Mouse (Mus musculus) R1 (cell line): ENCODE data around the gene Rhoc.

Source experiments
- DNase-seq: peaks from one replicate; pipeline ENCODE4 v3.0.0-alpha.2; 2018; ENCODE audit warnings: low read depth, low spot score

Rhoc gene

DNA sequence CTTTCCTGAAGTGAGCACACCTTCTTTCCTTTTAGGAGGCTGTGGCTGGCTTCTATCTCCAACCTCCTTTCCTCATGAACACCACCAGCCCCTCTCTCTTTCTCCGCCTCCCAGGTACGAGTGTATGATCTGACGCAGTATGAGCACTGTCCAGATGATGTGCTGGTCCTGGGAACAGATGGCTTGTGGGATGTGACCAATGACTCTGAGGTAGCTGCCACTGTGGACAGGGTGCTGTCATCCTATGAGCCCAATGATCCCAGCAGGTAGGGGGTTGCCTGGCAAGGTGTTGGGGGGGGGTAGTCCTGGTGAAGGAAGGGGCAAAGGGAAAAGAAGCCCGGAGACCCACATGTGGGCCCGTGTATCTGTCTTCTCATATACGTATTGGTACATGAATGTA, 2.9 kb upstream of the Rhoc start:
- no peak for DNase-seq

DNA sequence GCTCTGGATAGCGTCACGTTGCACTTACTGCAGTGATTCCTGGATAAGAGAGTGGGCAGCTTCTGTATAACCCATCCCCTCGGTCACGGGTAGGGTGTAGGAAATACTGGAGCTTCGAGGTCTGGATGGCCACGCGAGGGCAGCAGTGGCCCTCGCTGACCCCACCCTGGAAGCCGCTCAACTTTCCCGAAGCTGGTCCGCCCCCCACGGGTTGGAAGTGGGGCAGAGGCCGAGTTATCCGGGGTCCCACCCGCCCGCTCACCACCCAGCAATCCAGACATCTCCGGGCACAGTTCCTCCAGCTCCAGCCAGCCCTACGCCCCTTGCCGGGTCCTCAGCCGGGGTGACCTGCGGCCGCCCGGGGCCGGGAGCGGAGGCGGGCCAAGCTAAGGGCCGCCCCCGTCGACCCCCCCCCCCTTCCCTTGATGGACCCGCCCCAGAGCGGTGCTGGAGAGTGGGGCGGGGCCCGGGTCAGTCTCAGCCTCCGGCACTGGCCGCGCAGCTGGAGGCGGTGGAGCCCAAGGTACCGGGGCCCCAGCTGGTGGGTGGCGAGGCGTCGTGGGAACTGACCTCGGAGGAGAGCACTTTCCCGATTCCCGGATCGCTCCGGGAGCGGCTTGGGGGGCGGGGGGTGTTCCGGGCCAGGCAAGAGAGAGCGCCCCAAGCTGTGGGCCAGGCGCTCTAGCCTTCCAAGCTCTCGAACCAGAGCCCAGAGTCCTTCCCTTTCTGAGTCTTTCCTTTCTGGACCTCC, 561 bp downstream of the Rhoc start:
- DNase-seq, result peak; percentile 61

DNA sequence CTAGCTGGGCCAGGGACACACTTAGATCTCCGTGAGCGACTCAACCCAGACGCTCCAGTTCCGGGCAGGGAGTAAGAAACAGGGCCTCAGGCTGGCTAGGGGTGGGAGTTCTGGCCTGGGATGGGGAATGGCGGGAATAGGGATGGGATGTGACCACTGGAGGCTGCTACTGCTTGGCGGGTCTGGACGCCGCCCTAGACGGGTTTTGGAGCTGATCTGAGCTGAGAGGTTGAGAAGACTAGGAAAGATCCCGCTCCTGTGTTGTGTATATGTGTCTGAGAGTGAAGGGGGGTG, 1.1 kb downstream of the Rhoc start:
- DNase-seq, result no peak

DNA sequence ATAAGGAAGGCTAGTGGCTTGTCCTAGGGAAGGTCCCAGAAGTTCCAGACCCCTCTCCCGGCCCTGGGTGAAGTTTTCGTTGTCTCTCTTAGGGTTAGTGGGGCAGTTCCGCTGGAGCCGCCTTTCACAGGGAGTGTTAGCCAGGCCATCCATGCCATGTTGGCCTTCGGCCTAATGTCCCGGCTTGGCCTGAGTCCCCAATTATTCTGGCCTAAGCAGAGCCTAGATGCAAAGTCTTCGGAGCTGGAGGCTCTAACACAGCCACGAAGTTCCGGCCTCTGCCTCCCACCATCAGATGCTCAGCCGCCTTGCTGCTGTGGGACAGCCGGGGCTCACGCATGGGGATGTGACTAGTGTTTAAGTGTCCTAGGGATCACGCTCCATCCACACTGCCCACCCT, 1.6 kb downstream of the Rhoc start:
- no peak for DNase-seq

DNA sequence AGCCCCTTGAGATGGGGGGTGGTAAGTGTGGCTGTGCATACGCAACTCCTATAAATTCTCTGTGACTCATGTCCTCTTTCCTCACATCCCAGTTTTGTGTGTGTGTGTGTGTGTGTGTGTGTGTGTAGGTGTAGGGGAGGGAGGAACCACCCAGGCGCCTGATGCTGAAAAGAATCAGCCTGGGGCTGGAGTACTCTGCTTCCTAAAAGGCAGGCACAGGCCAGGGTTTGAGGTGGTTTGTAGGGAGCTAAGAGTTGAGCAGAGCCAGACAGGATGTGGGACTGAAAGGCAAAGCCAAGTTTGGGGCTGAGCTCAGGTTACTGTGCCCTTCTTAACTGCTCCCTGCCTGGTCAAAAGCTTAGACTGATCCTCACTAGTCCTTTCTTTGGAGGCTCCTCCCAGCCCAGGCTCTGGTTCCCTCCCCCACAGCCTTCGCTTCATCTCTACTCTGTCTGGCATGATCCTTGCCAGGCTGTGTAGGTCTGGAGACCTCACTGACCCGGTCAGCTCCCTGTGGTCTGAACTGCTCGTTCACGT, 2.3 kb downstream of the Rhoc start:
- DNase-seq, result peak; percentile 65

DNA sequence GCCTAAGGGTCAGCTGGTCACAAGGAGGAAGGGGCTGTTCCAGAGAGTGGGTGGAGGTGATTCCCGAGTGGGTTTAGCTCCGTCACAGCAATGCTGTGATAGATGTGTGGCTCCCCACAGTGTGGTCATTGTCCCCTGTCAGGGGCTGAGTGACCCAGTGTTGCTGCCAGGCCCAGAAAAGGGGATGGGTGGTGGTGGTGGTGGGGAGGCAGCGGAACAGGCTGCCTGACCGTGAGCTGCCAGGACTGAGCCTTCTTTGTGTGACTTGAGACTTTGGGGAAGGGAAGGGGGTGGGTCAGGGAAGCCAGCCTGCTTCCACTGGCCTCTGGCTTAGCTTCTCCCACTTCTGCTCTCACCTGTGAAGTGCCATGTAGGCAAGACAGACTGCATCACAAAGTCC, 2.8 kb downstream of the Rhoc start:
- DNase-seq, result no peak

DNA sequence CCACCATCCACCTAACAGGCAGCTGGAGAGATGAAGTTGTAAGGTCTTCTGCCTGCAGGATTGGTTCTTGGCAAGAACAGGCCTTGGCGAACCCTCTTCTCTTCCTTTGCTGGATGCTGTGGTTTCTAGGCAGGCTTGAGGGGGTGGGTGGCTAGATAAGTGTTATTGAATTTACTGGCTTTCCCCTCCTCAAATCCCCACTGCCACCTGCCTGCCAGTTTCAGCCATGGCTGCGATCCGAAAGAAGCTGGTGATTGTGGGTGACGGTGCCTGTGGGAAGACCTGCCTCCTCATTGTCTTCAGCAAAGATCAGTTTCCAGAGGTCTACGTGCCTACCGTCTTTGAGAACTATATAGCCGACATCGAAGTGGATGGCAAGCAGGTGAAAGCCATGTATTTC, 3.5 kb downstream of the Rhoc start:
- no peak for DNase-seq

DNA sequence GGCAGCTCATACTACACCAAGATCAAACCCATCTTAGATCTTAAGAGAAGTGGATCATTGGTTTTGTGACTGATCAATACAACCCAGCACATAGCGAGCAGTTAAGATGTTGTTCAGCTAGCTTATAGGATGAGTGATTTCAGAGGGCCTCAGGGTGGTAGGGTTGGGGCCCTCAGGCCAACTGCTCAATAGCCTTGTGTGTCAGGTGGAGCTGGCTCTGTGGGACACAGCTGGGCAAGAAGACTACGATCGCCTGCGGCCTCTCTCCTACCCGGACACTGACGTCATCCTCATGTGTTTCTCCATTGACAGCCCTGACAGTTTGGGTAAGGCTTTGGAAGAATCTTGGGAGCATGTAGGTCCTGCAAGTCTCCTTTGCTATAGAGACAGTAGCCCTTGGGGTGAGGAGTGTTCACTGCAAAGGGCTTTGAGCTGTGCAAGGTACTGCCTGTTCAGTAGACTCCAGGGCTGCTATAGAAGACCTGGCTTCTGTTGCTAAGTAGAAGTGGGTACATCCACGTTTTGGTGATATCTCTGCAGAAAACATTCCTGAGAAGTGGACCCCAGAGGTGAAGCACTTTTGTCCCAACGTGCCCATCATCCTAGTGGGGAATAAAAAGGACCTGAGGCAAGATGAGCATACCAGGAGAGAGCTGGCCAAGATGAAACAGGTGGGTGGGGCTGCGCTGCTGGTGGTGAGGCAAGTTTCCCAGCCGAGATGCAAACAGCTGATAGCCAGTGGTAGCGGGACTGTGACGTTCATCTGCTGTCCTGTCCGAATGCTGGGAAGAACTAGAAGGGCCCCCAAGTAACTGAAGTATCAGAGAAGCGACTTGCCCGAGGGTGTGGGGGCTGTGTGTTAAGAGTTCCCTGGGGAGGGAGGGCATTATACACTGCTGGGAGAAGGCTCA, 4.4 kb downstream of the Rhoc start:
- DNase-seq, result no peak

DNA sequence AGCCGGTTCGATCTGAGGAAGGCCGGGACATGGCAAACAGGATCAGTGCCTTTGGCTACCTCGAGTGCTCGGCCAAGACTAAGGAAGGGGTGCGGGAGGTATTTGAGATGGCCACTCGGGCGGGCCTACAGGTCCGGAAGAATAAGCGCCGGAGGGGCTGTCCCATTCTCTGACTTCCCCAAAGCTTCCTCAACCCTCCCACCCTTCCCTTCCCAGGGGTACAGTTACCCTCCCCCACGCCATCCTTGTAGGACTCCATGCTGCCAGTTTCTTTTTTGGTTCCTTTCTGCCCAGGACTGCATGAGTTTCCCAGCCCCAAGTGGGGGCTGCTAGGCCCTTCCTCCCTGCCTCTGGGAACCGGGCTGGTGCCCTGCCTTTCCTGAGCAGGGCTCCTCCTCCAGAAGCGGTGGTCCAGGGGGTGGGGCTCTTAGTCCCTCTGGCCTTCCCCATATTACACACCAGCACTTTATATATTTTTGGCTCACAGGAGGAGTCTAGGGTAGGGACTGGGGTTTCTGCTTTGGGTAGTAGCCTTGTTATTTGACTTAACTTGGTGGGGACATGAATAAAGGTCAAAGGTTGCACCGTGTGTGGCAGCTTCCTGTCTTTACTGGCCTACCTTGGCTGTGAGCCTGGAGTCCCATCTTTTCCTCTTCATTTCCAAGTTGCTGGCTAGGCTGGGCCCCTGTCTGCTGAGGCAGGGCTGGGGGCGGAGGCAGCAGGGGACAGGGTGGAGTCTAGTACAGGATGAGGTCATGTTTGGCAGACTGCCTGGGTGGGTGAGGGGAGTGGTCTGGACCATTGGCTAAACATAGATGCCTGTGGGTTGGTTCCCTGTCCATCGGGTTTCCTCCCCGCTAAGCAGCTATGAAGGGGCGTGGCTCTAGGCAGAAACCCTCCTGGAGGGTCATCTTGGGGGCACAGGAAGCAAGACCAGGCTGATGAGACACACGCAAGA, 6.0 kb downstream of the Rhoc start:
- DNase-seq, result peak; percentile 98

DNA sequence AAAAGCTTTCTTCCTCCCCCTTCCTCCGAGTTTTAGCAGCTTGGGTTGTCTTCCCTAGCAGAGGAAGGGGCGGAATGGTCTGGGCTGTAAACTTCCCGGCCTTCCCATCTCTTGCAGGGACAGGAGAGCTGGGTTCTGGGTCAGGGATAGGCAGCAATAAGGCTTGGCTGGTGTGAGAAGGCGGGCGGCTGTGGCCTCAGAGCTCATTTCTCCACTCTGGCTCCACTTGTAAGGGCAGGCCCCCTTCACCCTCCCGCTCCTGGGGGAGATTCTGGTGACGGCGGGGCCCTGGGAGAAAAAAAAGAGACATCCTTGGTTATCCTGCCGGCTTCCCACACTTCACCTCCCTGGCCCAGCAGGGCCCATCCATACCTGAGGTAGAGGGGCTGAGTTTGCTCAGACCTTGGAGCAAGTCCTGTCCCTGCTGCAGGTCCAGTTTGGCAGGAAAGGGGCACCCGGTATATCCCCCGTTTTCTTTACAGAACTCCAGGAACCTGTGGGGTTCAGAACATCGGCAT, 6.8 kb downstream of the Rhoc start:
- no peak for DNase-seq

DNA sequence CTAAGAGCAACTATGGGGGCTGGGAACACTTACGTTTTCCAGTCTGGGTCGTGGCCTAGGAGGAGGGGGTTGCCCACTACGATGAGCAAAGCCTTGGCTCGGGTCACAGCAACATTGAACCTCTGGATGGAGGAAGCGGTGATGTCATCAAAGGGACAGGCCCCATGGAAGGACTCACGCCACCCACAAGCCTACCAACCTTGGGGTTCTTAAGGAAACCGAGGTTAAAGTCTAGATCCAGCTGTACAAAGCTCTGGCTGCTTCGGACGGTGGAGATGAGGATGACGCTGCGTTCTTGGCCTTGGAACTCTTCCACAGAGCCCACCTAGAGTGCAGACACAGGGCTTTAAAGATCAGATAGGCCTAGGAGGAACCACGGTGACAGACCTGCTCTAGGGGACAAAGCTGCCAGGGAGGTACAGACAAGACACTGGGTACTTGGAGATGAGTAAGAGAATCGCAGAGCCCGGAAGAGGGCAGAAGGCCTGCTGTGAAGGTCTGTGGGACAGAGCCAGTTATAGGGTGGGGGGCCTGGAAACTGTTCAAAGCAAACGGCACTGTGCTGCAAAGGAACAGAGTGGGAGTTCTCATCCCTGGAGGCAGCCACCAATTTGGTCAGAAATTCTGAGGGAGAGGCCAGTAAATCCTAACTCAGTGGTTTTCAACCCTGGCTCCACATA, 7.6 kb downstream of the Rhoc start:
- no peak for DNase-seq

DNA sequence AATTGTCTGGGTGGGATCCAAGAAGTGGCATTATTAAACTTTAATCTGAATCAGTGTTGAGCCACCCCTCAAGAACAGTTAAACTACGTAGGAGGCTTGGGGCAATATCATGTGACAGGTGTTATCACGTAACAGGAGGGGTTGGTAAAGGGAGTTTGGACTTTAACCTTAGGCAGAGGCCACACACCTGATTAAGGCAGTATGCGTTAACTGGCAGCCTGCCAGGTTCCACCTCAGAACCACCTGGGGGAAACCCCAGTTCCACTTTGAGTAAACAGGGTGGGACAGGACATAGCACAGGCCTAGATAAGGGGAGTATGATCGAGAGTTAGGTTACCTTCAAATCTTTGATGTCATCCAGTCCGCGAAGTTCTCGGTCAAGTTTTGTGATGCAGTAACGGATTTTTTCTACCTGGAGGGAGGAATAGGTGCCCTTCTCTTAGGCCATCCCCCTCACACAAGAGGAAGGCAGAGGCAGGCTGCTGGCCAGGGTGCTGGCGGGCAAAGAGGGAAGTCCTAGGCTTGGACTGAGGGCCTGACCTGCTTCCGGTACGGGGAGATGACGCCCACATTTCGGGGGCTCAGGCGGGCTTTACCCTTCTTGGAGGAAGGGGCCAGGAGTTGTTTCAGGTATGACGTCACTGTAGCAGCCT, 8.4 kb downstream of the Rhoc start:
- peak; percentile 57 for DNase-seq

DNA sequence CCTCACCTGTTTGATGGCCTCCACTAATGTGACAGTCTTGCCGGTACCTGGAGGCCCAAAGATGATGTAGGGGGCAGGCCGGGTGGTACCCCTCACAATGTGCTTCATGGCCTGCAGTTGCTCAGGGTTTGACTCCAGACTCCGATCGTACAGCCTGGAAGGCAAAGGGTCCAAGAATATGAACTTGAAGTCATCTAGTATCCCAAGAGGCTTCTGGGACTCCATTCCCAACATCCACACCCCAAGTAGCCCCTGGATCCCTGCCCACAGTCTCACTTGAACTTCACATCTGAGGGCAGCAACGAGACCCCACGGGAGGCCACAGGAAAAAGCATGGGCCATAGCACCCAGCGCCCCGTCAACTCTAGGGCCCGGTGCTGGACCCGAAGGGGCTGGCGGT, 12.5 kb downstream of the Rhoc start:
- no peak for DNase-seq

DNA sequence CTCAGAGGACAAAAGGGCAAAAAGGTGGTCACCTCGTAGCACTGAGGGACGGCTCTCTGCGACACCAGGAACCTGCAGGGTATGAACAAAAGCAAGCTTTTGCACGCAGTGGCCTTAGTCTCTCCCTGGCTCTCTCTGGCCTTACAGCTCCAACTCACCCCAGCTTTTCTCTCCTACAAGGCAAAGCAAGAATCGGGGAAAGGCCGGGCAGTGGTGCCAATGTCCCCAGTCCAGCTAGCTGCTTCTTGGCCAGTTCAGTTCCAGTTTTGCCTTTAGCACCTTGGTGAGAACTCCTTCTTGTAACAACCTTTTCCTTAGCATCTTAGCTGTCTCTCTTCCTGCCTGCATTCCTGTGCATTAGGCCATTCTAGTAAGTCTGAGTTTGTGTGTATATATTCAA, 13.3 kb downstream of the Rhoc start:
- no peak for DNase-seq

DNA sequence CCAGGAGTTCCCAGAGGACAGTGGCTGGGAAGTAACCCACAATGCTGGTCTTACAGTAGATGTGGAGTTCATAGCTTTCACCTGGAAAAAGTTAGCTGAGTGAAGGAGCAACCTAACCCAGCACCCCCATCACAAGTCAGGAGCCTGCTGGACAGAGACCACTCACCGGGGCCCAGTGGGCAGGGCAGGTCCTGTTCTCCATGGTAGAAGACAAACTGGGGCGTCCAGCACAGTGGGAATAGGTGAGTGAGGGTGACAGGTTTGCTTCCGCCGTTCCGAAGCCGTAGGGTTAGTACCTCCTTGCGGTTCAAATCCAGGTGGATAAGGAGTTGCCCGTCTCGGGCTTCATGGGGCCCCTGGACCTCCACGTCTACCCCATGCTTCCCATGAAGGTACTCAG, 16.1 kb downstream of the Rhoc start:
- no peak for DNase-seq

DNA sequence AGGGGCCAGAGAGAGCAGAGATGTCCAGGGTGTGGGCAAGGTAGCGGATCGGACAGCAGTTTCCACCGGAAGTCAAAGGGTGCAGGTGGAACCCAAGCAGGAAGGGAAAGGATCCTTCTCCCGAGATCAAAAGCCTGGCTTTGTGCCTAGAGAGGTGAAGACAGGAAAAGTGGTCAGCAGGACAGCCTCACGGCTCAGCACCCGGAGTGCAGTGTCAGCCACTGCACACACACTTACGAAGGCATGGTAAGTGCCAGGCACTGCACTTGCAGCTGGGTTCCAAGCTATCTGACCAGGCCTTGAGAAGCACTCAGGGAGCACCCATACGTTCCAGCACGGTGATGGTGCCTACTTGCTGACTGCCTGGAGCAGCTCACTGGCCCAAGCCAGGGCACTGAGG, 17.4 kb downstream of the Rhoc start:
- DNase-seq, result no peak

DNA sequence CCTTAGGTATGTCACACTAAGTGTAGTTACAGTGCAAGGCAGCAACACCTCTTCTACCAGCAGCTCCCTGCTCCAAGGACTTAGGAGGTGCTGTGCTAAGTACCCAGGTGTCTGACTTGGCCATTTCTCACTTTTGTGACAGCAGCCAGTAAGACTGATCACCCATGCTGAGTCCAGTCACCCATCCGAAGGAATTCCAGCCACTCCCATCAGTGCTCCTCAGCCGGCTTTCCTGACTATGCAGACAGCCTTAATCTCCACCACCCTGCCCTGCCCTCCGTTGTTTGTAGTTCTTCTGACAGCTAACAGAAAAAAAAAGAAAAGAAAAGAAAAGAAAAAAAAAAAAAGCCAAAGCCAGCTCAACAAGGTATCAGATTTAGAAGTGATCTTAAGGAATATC, 23.6 kb downstream of the Rhoc start:
- DNase-seq, result peak; percentile 94

DNA sequence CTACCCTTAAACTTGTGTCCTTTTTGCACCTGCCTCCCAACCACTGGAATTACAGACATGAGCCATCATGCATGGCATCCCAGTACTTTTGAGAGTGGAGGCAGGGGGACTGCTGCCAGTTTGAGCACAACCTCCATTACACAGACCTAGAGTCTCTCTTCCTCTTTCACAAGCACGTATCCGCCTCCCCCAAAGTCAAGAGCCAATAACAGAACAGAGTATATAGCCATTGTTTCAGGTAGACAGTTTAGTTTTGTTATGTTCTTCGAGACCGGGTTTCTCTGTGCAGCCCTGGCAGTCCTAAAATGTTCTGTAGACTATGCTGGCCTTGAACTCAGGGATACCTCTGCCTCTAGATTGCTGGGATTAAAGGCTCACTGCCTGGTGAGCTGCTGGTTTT, 24.1 kb downstream of the Rhoc start:
- peak; percentile 71 for DNase-seq

DNA sequence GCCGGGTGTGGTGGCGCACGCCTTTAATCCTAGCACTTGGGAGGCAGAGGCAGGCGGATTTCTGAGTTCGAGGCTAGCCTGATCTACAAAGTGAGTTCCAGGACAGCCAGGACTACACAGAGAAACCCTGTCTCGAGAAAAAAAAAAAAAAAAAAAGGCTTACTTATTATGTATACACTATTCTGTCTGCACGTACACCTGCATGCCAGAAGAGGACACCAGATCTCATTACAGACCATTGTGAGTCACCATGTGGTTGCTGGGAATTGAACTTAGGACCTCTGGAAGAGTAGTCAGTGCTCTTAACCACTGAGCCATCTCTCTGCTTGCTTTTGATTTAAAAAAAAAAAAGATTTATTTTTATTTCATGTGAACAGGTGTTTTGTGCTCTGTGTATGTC, 25.1 kb downstream of the Rhoc start:
- peak; percentile 43 for DNase-seq

DNA sequence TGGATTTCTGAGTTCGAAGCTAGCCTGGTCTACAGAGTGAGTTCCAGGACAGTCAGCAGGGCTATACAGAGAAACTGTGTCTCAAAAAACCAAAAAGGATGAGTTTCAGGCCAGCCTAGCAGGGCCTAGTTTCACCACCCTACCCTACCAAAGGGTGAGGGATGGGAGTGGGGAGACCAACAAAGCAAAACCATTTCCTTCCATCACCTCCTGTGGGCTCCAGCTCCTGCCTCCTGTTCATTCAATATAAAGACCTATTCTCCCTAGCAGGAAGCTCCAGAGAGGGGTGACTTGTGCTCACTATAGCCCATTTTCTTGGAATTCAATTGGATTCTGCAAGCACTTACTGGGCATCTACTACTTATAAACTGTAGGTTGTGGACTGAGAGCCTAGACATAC, 26.6 kb downstream of the Rhoc start:
- DNase-seq, result peak; percentile 68

DNA sequence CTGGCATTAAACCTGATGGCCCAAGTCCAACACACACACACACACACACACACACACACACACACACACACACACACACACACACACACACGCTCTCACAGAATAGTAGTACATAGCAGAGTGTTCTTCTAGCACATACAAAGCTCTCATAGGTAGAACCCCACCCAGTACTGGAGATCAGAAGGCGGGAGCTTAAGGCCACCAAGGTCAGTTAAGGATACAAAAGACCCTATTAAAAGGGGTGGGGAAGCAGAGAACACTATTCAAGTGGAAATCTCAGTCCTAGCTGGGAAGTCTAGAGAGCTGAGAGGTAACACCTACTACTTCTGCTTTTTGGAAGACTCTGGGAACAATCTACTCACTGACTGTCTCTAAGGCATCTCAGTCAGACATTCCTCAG, 27.2 kb downstream of the Rhoc start:
- peak; percentile 95 for DNase-seq
